Mouse (Mus musculus) kidney, adult 2 months (tissue): ENCODE results near the gene Hs3st2.

ENCODE experiments used
- CTCF ChIP-seq: fragments of 200-500 bp; conservative IDR thresholded peaks from 2 replicates; pipeline ENCODE4 v1.5.1; 2011; ENCODE audit warnings: low read depth, mild to moderate bottlenecking, control low read depth, low read length, moderate library complexity, mixed read lengths; ENCODE audit not compliant: insufficient read depth, insufficient read length
- POLR2A ChIP-seq: fragments of 200-500 bp; IDR thresholded peaks from one replicate; pipeline ENCODE4 v1.6.1; 2011; ENCODE audit warnings: low read depth, low read length, control low read depth

- TF ChIP-seq POLR2A, result no peak
- TF ChIP-seq CTCF, result no peak
Observed at GRCm38 (mm10) chr7:121410716-121411506, 19.3 kb downstream of the Hs3st2 start.
